Mouse (Mus musculus): ENCODE data around the gene Arsa. TPM values are rescaled to one million over a fixed set of nuclear protein-coding genes. Genes with fewer than 3 reads are reported as not detected.

The Arsa gene
- polyA plus RNA-seq, 1 experiment from 2014 or later = 22.5 TPM

DNA sequence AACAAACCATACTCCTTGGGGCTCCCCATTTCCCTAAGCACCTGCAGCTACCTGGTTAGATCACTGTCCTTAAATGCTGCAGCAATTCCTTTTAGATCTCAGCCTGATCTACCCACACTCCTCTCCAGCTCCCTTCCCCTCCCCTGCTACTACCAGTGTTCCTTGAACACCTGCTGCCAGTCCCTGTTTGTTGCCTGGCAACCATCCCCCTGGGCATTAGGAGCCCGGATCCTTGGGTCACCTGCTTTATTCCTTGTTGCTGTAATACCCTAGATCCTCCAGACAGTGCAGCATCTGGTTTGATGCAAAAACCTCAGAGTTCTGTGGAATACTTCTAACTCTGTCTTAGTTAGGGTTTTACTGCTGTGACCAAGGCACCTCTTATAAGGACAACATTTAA lies 12.2 kb downstream of the Arsa start:
- Histone ChIP-seq H3K27ac (no peak overlapping the region), H3K4me1 (replicated peaks) (no peaks in the 10 kb centered on the region), H3K36me3 (no peaks in the 10 kb centered on the region), H3K4me3 (replicated peaks) (no peak overlapping the region), H3K9ac (no peak overlapping the region), H3K4me2 (replicated peaks) (no peak overlapping the region), H3K9me3 (no peaks in the 10 kb centered on the region), H3K27me3 (replicated peaks) (no peaks in the 10 kb centered on the region)
- ATAC-seq = no peak
- 12% methylated on average over 1 of the region's 1 CpGs for WGBS

DNA sequence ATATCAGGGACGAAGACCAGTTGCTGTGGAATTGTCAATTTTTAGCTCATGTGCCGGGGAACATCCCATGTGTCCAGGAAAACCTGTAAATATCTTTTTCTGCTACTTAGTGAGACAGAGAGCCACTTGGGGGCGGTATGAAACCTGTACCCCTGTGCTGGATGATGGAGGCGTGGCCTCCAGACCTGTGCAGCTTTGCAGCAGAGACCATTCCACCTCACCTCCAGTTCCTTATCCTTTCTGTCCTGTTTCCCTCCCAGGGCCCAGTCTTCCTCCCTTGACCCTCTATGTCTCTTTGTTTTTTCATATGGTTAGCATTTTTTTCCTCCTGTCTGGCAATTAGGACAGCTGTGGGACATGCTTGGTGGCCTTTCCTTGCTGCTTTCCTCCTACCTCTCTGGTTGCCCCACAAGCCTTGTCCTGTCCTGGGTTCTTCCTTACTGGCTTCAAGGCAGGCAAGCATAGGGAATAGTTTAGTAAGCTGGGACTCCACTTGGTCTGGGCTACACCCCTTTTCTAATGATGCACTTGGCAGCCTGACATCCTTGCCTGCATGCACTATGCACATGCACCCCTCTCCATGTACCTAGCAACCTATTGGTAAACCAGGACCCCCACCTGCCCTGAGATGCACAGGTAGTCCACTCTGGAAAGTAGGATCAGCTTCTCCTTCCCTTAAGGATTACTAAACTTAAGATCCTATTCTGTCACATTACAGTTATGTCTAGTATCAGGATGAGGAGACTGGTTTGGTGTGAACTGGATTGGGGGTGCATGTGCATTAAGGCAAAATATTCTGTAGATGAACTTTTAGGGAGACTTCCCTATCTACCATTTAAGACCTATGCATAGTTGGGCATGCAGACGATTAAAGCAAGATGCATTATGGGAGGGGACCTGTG lies 13.6 kb downstream of the Arsa start:
- 53% methylated on average over 5 of the region's 5 CpGs for WGBS
- no peak overlapping the region for H3K9ac ChIP-seq
- no peaks in the 10 kb centered on the region for H3K9me3 ChIP-seq
- no peak for ATAC-seq
- H3K36me3 ChIP-seq = no peaks in the 10 kb centered on the region
- no peak overlapping the region for H3K4me3 ChIP-seq (replicated peaks)
- H3K4me2 ChIP-seq (replicated peaks) = no peak overlapping the region
- H3K27ac ChIP-seq = no peak overlapping the region
- no peaks in the 10 kb centered on the region for H3K27me3 ChIP-seq (replicated peaks)
- H3K4me1 ChIP-seq (replicated peaks) = no peaks in the 10 kb centered on the region

DNA sequence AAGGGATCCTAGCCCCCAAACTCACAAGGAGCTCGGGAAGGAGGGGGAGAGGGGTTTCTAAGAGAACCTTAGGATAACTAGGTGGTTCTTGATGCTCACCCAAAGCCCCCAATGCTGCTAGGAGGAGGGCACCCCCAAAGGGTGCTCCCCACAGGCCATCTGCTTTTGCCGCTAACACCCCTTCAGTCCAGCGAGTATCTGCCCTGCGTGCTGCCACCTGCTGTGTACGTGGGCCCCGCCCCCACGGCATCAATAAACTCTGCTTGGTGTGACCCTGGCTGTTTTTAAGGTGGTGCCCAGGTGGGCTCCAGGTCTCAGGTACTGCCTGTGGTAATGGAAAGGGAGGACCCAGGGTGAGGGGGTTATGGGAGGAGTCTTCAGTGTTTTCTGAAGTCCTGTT lies 15.0 kb downstream of the Arsa start:
- no peak for ATAC-seq
- WGBS = 71% methylated on average over 7 of the region's 7 CpGs
- Histone ChIP-seq H3K9me3 (no peaks in the 10 kb centered on the region), H3K4me2 (replicated peaks) (no peak overlapping the region), H3K9ac (no peak overlapping the region), H3K27ac (no peak overlapping the region), H3K36me3 (no peaks in the 10 kb centered on the region), H3K4me3 (replicated peaks) (no peak overlapping the region), H3K4me1 (replicated peaks) (no peaks in the 10 kb centered on the region), H3K27me3 (replicated peaks) (no peaks in the 10 kb centered on the region)

DNA sequence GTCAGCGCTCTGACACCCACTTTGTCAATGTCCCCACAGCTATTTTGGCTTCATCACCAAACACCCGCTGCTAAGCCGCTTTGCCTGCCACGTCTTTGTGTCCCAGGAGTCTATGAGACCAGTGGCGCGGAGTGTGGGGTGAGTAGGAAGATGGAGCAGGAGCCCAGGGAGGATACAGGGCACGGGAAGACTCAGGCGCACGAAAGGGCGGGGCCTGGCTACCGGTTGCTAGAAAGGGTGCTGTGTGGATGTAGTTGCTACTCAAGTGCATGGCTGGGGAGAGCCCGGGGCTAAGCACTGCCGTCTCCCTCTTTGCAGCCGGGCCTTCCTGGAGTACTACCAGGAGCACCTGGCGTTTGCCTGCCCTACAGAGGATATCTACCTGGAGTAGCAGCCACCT lies 15.9 kb downstream of the Arsa start:
- no peak overlapping the region for H3K4me2 ChIP-seq (replicated peaks)
- H3K27me3 ChIP-seq (replicated peaks) = no peaks in the 10 kb centered on the region
- H3K36me3 ChIP-seq = no peaks in the 10 kb centered on the region
- no peak for ATAC-seq
- H3K4me3 ChIP-seq (replicated peaks) = no peak overlapping the region
- H3K9me3 ChIP-seq = no peaks in the 10 kb centered on the region
- no peak overlapping the region for H3K27ac ChIP-seq
- H3K9ac ChIP-seq = no peak overlapping the region
- 73% methylated on average over 15 of the region's 15 CpGs for WGBS
- H3K4me1 ChIP-seq (replicated peaks) = no peaks in the 10 kb centered on the region

DNA sequence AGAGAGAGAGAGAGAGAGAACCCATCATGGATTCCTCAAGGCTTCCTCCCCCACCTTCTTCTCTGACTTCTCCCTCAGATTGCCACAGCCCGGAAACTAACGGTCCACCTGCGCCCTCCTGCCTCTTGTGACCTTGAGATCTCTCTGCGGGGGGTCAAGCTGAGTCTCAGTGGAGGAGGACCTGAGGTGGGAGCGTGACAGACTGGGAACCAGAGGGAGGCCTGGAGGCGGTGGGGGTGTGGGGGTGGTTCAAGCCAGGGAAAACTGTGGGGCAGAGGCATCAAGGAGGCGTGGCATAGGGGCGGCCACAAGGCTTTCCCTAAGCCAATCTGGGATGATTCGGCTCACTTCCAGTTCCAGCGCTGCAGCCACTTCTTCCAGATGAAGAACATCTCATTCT lies 16.9 kb downstream of the Arsa start:
- WGBS = 64% methylated on average over 10 of the region's 10 CpGs

DNA sequence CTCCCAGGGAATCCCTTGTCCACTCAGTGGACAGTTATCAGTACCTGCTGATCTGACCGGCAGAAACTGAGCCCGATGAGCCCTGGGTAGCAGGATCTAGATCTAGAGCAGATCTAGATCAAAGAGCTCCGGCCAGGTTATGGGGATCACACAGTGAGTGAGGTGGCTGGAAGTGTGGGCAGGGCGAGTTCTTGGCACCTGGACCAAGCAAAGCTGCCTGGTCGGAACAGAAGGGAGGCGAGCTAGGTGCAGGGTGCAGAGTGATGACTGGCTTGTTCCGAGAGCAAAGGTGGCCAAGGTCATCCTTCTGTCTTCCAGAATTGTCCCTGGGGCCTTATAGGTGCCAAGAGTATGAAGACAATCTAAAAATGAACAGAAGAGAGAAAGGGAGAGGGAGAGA lies 17.4 kb downstream of the Arsa start:
- H3K27me3 ChIP-seq (replicated peaks) = peaks cover 7% of the 10 kb centered on the region
- no peak for ATAC-seq
- 83% methylated on average over 7 of the region's 7 CpGs for WGBS
- no peak overlapping the region for H3K4me2 ChIP-seq (replicated peaks)
- H3K4me3 ChIP-seq (replicated peaks) = no peak overlapping the region
- no peaks in the 10 kb centered on the region for H3K9me3 ChIP-seq
- no peak overlapping the region for H3K9ac ChIP-seq
- no peaks in the 10 kb centered on the region for H3K4me1 ChIP-seq (replicated peaks)
- H3K27ac ChIP-seq = no peak overlapping the region
- H3K36me3 ChIP-seq = no peaks in the 10 kb centered on the region

More for the DNA sequence above, 16.9 kb downstream of the Arsa start:
- Histone ChIP-seq H3K27ac (no peak overlapping the region), H3K27me3 (replicated peaks) (peaks cover 2% of the 10 kb centered on the region), H3K4me2 (replicated peaks) (no peak overlapping the region), H3K9me3 (no peaks in the 10 kb centered on the region), H3K9ac (no peak overlapping the region), H3K4me1 (replicated peaks) (no peaks in the 10 kb centered on the region), H3K36me3 (no peaks in the 10 kb centered on the region), H3K4me3 (replicated peaks) (no peak overlapping the region)
- ATAC-seq = no peak

DNA sequence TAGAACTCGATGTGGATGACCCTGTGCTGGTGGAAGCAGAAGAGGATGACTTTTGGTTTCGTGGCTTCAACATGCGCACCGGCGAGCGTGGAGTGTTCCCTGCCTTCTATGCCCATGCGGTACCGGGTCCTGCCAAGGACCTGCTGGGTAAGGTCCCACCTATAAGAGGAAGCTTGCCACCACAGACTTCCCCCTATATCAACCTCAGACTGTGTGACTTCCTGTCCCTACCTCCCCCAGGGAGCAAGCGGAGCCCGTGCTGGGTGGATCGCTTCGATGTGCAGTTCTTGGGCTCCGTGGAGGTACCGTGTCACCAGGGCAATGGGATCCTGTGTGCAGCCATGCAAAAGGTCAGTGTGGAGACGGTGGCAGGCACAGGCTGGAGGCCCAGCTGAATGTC lies 18.3 kb downstream of the Arsa start:
- H3K27me3 ChIP-seq (replicated peaks) = peaks cover 10% of the 10 kb centered on the region
- H3K4me2 ChIP-seq (replicated peaks) = no peak overlapping the region
- no peak overlapping the region for H3K9ac ChIP-seq
- H3K27ac ChIP-seq = no peak overlapping the region
- WGBS = 92% methylated on average over 15 of the region's 15 CpGs
- no peaks in the 10 kb centered on the region for H3K36me3 ChIP-seq
- H3K4me3 ChIP-seq (replicated peaks) = no peak overlapping the region
- peaks cover 2% of the 10 kb centered on the region for H3K4me1 ChIP-seq (replicated peaks)
- ATAC-seq = no peak
- no peaks in the 10 kb centered on the region for H3K9me3 ChIP-seq

DNA sequence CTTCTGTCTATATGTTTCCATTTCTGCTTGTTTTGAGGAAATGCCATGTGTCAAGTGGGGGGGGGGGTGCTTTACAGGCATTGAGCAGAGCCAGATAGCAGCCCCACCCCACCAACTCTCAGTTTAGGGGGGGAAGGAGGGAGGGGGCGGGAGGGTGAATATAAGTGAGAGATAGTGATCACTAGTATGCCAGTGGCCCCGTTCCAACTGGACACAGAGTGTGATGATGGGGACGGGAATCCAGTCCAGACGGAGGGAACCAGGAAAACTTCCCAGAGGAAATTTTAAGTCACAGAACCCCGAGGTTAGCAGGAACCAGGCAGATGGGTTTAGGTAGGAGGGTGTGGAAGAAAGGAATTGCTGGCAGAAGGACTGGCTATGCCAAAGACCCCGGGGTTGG lies 21.6 kb downstream of the Arsa start:
- Histone ChIP-seq H3K36me3 (no peaks in the 10 kb centered on the region), H3K27ac (no peak overlapping the region), H3K9me3 (no peaks in the 10 kb centered on the region), H3K4me2 (replicated peaks) (no peak overlapping the region), H3K4me3 (replicated peaks) (no peak overlapping the region), H3K4me1 (replicated peaks) (peaks cover 8% of the 10 kb centered on the region), H3K27me3 (replicated peaks) (peaks cover 19% of the 10 kb centered on the region), H3K9ac (no peak overlapping the region)
- 71% methylated on average over 6 of the region's 6 CpGs for WGBS
- ATAC-seq = no peak

DNA sequence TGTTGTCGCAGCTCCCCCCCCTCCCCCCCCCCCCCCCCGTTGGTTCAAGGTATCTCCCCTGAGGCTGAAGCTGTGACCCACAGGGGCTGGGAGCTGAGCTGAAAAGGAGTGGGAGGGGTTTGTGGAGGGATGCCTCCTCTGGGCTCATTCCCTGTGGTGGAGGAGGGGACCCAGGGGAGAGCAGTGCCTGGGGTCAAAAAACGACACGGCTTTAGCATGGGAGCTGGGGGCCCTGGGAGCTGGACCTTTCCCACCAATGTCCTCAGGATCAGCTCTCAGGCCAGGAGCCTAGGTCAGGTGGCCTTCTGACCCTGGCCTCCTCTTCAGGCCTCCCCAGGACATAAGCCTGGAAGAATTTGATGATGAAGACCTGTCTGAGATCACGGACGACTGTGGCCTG lies 22.4 kb downstream of the Arsa start:
- no peak for ATAC-seq
- Histone ChIP-seq H3K4me2 (replicated peaks) (peak overlapping the region; percentile 78), H3K36me3 (no peaks in the 10 kb centered on the region), H3K9ac (no peak overlapping the region), H3K4me3 (replicated peaks) (no peak overlapping the region), H3K9me3 (no peaks in the 10 kb centered on the region), H3K27me3 (replicated peaks) (peaks cover 19% of the 10 kb centered on the region), H3K4me1 (replicated peaks) (peaks cover 8% of the 10 kb centered on the region), H3K27ac (no peak overlapping the region)
- 32% methylated on average over 5 of the region's 6 CpGs for WGBS

DNA sequence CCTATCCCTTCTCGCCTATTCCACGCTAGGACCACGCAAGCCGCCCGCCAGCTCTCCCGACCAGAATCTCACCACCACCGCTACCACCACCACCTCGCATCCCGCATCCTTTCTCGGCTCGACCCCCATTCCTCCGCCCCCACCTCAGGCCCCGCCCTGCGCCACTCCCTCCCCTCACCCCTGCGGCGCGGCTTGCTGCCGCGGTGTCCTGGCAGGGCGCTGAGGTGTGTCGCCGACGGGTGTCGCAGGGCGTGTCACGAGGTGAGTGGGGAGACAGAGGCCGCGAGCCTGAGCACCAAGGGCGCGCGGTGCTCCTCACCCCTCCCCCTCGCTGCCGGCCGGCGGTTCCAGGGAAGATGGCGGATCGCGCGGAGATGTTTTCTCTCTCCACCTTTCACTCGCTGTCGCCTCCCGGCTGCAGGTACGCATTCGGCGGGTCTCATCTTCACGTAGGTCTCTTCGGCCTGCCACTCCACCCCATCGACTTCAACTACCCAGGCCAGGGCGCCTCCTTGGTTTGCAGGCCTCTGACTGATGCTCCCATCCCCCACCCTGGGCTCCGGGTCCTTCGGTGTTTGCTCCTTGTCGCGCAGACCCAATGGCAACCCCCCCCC lies 23.3 kb downstream of the Arsa start, which contains the start of gene Mapk8ip2:
TSS of gene Mapk8ip2 (plus strand) at position 49 of the 614 bp plus-strand sequence.
- Histone ChIP-seq H3K9ac (no peak within 1 kb of the TSS), H3K4me3 (replicated peaks) (peak within 1 kb of the TSS; percentile 43), H3K27ac (no peak within 1 kb of the TSS; the same call in 1 of the 2 replicates), H3K4me1 (replicated peaks) (peaks cover 8% of the 10 kb centered on the region), H3K9me3 (no peaks in the 10 kb centered on the region), H3K36me3 (no peaks in the 10 kb centered on the region), H3K4me2 (replicated peaks) (peak within 1 kb of the TSS; percentile 78), H3K27me3 (replicated peaks) (peaks cover 21% of the 10 kb centered on the region)
- WGBS = under 1% methylated on average over 52 of the region's 53 CpGs
- peak; percentile 73 for ATAC-seq

DNA sequence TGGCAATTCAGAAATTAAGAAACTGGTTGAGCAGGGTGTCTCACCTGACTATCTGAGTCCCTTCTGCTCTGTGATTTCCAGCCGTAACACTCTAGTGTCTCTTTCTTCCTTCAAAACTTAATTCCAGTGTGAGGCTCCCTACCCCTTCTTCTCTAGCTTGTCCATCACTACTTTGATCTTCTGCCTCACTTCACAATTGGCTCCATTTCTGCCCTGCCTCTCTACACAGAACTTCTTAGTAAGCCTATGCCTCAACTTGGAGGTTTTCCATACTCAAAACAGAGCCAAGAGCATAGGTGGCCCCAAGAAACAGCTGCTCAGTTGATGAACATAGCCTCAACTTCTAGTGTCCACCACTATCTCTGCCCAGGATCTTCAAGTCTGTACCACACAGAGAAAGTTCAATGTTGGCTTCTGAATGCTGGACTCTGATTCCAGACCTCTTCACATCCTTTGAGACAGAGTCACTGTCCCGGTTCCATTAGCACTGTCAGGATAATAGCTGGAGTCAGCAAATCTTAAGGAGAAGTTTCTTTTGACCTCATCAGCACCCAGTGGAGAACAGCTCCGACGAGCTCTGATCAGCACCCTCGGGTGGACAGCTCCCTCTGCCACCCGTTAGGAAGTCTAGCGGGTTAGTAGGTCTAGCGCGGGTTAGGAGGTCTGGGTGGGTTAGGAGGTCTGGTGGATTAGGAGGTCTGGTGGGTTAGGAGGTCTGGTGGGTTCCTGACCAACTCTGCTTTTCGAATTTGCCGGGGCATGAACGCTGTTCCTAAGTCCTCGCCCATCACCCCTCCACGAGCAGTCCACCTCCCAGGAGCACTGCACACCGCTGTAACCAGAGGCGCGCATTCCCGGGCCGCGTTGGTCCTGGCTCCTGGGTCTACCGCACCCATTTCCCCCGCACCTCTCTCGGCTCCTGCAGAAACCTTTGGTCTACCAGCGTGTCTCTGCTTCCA lies 24.0 kb downstream of the Arsa start:
- Histone ChIP-seq H3K4me3 (replicated peaks) (peak overlapping the region; percentile 43), H3K9me3 (no peaks in the 10 kb centered on the region), H3K36me3 (no peaks in the 10 kb centered on the region), H3K27ac (no peak overlapping the region; the same call in 1 of the 2 replicates), H3K4me1 (replicated peaks) (peaks cover 8% of the 10 kb centered on the region), H3K4me2 (replicated peaks) (peak overlapping the region; percentile 78), H3K27me3 (replicated peaks) (peaks cover 21% of the 10 kb centered on the region), H3K9ac (no peak overlapping the region)
- 5% methylated on average over 24 of the region's 24 CpGs for WGBS
- peak; percentile 82 for ATAC-seq

DNA sequence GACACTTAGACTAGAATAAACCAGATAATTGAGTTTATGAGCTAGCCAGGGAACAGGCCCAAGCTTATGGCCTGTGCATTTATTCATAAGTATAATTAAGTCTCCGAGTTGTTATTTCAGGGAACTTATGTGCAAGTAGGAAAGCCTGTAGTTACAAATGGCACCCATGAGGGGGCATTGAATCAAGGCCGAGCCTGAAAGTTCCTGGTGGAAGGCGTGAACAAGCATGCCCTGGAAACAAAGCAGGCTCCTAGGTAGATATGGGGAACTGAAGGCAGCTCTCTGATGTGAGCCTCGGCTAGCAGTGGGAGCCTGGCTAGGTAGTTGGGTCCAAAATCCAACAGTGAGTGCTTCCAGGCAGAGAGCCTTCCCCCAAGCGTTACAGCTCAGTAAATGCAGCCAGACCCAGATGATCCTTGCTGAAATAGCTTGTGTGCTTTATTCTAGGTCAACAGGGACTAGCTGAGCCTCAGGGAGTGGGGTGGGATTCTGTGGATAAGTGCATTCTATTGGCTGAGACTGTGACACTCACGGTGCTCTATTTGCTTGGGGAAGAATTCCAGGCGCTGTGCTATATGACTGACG lies 34.6 kb downstream of the Arsa start:
- WGBS = 40% methylated on average over 8 of the region's 8 CpGs

More for the DNA sequence above, 34.6 kb downstream of the Arsa start:
- H3K9me3 ChIP-seq = no peaks in the 10 kb centered on the region
- H3K4me3 ChIP-seq (replicated peaks) = no peak overlapping the region
- H3K4me2 ChIP-seq (replicated peaks) = no peak overlapping the region
- H3K36me3 ChIP-seq = no peaks in the 10 kb centered on the region
- H3K27me3 ChIP-seq (replicated peaks) = no peaks in the 10 kb centered on the region
- ATAC-seq = no peak
- H3K4me1 ChIP-seq (replicated peaks) = no peaks in the 10 kb centered on the region
- no peak overlapping the region for H3K27ac ChIP-seq
- H3K9ac ChIP-seq = no peak overlapping the region

All from intestine, embryonic 15.5 days (tissue).